1 mouse cellular context compared by ENCODE assay signal in genomic region chr2:122221378-122221777, GRCm38 (mm10).
A peak's percentile ranks its signal among the peaks of the same experiment; 100 is the strongest.
TF ChIP-seq lines count a peak whose summit lies in the region.

No protein-coding gene starts in this region.

TF ChIP-seq in MEL, 35 proteins besides CTCF, POLR2A, EP300 and RAD21:
- TF ChIP-seq ZNF384 (IDR thresholded peaks at IDR 0.05; ENCODE audit: low read depth, low read length): peak; percentile 78
- peak; percentile 89 for TF ChIP-seq GATA1 (IDR thresholded peaks at IDR 0.05; ENCODE audit: low read depth, low read length)
- no peak for TF ChIP-seq RCOR1 (IDR thresholded peaks at IDR 0.05; ENCODE audit: low read depth, low read length)
- TF ChIP-seq TCF12 (IDR thresholded peaks at IDR 0.05; ENCODE audit: low read depth, low read length): peak; percentile 58; the same call in 1 of the 2 replicates
- TF ChIP-seq ETS1 (IDR thresholded peaks at IDR 0.05; ENCODE audit: low read depth, low read length): peak; percentile 60
- no peak for TF ChIP-seq CHD1 (IDR thresholded peaks at IDR 0.05; ENCODE audit: low read depth, low read length)
- TF ChIP-seq MYB (IDR thresholded peaks at IDR 0.05; ENCODE audit: low read depth, low read length): peak; percentile 69; the same call in 1 of the 2 replicates
- TF ChIP-seq TBP (IDR thresholded peaks at IDR 0.05; ENCODE audit: low read depth, low read length): no peak
- no peak for TF ChIP-seq CHD2 (IDR thresholded peaks at IDR 0.05; ENCODE audit: low read length)
- TF ChIP-seq POLR2AphosphoS2 (IDR thresholded peaks at IDR 0.05; ENCODE audit: low read length): no peak
TF ChIP-seq in MEL: peak in this region for 5.
